Mouse (Mus musculus) kidney, adult 11 months (tissue): Measurements from ENCODE around the gene Ubfd1.
"Not testable (repeated sequence)": the region's sequence is repeated elsewhere in the genome, so short reads cannot be mapped to it uniquely, and the experiment has no call there.

Source experiments
- DNase-seq: peaks from one replicate; pipeline ENCODE4 v3.0.0; 2022

The Ubfd1 gene

GRCm38 (mm10) chr7:122087195-122087982, 20.4 kb downstream of the Ubfd1 start:
- DNase-seq, result no peak

GRCm38 (mm10) chr7:122094564-122095330, 27.8 kb downstream of the Ubfd1 start:
- DNase-seq, result no peak

GRCm38 (mm10) chr7:122098009-122098408, 31.0 kb downstream of the Ubfd1 start:
- DNase-seq, result no peak

DNA sequence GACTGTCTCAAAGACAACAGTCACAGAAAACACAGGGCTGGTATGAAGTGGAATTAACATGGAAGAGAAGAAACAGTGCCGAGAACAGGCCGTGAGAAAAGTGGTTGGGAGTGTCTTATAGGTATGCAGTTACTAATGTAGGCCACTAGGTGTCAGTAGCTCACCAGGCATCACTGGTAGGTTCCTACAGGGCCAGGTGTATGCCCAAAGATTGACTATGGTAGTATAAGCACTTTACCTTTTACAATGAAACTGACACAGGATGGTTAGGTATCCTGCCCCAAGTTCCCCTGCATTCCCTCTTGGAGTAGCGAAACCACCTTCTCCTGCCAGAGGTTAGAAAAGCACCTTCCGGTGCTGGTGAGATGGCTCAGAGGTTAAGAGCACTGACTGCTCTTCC, 32.2 kb downstream of the Ubfd1 start:
- peak; percentile 38 for DNase-seq

GRCm38 (mm10) chr7:122101014-122101746, 34.2 kb downstream of the Ubfd1 start:
- not testable (repeated sequence) for DNase-seq

DNA sequence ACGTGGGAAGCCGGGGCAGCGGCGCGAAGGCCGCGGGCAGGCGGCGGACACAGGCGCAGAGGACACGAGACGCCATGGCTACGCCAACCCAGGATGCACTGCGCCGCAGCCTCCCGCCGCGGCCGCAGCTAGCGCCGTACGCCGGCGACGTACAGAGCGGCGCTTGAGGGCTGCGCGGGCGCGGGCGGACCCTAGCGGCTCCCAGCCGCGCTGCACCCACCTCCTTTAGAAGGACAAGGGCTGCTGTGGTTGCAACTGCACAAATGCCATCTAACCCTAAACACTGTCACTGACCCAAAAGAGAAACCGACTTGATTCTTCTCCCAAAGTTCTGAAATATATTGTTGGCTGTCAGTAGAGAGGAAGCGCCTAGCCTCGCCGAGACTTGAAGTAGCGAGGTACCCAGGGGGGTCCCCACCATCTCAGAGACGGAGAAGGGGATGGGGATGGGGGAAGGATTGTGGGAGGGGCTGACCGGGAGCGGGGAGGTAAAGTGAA, 34.8 kb downstream of the Ubfd1 start, which contains the start of gene Ndufab1:
Ndufab1 (minus strand) TSS at position 140 of the 498 bp plus-strand sequence.
- DNase-seq, result peak; percentile 85

- DNase-seq, result peak; percentile 30
Measured at GRCm38 (mm10) chr7:122108206-122108605, 41.2 kb downstream of the Ubfd1 start.

DNA sequence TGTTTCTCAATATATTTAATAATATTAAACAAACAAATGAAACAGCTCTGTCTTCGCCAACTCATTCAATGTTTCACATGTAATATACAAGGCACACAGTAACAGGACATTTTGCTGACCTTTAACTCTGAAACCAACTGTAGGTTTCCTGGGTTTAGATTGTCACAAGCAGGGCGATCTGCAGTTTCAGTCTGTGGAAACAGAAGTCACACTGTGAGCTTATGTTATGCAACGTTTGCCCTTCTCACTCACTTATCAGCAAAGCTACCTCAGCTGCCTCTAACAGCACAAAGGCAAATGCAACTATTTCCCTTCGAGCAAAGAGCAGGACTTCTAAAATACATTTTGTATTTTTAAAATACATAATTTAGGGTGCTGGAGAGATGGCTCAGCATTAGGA, 56.5 kb downstream of the Ubfd1 start:
- no peak for DNase-seq

DNA sequence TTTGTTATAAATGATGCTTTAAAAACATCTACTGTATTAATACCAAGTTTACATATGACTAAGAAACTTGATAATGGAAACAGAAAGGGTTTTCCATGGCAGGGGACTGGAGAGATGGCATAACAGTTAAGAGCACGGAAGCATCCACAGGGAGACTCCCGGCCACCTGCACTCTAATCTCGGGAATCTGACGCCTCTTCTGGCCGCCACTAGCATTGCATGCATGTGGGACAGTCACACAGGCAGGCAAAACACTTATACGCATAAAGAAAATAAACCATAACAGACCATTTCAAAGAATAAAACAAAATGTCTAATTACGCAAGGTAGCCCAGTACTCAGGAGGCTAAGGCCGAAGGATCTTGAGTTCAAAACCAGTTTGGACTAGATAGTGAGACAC, 58.7 kb downstream of the Ubfd1 start:
- no peak for DNase-seq

DNA sequence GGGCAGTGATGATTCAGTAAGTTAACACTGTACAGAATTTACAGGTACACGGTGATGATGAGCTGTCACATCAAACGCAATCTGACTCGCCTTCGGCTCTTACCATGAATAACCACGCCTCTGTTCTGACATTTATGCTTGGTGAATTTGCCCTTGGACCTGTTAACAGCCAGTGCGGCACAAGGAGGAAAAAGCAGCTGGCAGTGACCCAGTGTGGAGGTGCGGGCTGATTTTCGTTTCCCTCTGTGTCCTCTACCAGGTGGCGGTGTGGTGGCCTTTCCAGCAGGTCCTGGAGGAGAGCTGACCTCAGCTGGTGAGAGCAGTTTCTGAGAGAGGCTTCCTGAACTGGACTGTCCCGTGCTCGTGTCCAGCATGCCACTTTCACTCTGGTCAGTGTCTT, 60.0 kb downstream of the Ubfd1 start:
- peak; percentile 34 for DNase-seq
